Mouse (Mus musculus) megakaryocyte progenitor cell, adult 5-6 weeks (primary cell): ENCODE results near the gene Hus1. TPM values are rescaled to one million over a fixed set of nuclear protein-coding genes. Genes with fewer than 3 reads are reported as not detected.

Experiments
- ATAC-seq: replicated peaks from 2 replicates; pipeline ENCODE4 v1.8.0; 2016; ENCODE audit warnings: mild to moderate bottlenecking, moderate TSS enrichment, inconsistent platforms; ENCODE audit not compliant: poor library complexity
- total RNA-seq, 2 experiments: library from RNA; stranded (forward) in 1 of 2; stranded (reverse) in 1 of 2; fragments of 157-497, 149-512 nt in 1 of 2; fragments of 200-1000 nt in 1 of 2; gene quantifications; 2 replicates each; pipeline versions ENCODE4 v1.2.3 to v1.2.4; 2015 to 2017

Gene Hus1
- total RNA-seq (2015) = 21.2 and 29.5 TPM in 2 replicates
- total RNA-seq (2017) = 17.5 and 23.7 TPM in 2 replicates

DNA sequence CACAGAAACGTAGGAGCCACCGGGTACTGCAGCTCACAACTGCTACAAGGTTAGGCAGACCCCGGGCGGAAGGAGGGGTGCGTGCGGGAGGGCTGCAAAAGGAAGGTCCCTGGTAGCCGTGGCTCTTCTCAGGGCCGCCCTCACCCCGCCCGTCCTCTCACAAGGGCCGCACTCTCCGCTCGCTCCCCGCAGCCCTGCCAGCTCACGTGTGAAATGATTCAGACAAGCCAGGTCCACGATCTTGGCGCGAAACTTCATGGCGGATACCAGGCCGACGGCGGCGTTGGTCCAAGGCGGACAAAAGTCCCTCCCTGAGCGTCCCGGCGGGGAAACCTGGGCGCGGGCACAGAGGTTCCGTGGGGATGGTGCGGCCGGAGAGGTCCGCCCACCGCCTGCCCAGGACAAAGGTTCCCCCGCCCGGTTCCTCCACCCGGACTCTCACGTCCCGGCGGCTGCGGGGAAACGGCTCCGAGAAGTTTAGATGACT lies at the start of gene Hus1:
Hus1 (minus strand) TSS at position 339 of the 487 bp plus-strand sequence.
- peak; percentile 94 for ATAC-seq

DNA sequence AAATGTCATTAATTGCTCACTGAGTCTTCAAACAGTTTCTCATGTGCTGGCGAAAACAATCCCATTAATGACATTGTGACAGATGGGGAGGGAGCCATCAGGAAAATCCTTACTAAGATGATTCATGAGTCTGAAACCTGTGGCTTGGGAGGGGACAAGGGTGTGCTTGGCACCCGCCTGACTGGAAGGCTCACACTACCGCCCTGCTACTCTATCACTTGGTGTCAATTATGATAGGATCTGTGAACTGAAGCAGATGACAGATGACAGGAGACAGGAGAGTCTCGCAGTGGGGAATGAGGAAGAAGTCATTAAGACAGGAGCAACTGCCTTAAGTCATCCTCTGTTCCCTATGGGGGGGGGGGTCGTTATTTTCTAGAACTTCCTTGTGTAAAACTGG lies 49.5 kb upstream of the Hus1 start:
- peak; percentile 48 for ATAC-seq

DNA sequence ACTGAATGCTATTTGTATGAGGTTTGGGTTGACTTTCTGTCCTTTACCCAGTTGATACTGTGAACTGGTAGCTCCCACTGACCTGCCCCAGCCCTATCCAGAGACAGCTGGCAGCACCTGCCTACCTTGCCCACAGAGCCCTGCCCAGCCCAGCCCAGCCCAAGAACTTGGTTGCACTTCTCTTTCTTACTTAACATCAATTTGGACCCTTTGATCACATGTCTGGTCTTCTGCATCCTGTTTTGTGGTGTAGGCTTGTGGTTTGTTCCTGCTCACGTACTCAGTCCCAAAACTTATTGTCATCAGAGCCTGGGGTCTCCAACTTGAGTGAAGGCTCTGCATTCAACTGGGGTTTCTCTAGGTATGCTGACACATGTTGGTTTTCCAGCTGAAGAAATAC lies 49.0 kb upstream of the Hus1 start:
- peak; percentile 87 for ATAC-seq

DNA sequence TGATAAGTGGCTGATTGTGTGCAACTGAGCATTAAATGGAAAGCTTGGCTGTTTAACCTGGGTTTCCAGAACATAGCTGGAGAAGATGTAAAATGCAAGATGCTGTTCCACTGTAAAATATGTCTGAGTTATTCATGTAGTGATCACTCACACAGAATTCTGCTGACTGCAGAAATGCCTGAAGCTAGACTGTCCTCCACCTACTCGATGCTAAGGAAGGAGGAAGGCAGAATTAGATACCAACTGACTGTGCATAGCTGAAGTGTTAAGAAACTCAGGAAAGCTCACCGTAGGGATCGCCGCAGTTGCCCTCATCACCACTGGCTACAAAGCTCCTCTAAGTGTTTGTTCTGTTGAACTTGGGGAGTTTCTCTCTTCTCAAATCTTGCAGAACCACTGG lies 46.7 kb upstream of the Hus1 start:
- no peak for ATAC-seq

DNA sequence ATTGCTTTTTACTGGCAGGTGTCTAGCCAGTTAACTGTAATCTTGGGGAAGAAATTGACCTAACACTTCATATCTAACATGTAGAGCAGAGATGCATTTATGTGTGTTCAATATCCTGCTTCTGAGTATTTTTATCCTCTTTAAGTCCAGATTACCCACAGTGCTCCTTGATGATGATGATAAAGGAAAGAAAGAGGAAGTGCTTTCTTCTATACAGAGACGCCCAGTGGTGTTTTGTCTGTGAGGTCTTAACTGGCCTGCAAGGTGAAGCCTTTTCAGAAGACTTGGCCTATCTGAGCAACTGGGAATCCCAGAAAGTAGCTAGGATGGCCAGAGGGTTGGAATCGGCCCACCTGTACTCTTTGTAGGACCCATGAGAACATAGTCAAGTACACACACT lies 45.9 kb upstream of the Hus1 start:
- ATAC-seq = peak; percentile 36

DNA sequence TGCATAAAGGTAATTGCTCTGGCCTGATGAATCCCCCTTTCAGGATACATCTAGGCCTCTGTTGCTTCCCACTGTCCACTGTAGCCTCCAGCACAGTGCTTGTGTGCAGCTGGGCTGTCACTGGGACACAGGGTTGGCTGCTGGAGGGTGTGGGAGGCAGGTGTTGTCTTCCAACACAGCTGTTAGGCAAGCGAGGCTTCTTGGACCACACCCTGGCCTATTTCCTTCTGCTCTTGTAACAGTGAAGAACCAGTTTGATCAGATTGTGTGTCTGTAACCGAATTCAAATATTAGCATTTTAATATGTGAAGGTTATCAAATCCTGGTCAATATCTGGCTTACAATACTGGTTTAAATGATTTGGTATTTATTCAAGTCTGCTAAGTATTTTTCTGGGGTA lies 40.9 kb upstream of the Hus1 start:
- ATAC-seq = no peak

DNA sequence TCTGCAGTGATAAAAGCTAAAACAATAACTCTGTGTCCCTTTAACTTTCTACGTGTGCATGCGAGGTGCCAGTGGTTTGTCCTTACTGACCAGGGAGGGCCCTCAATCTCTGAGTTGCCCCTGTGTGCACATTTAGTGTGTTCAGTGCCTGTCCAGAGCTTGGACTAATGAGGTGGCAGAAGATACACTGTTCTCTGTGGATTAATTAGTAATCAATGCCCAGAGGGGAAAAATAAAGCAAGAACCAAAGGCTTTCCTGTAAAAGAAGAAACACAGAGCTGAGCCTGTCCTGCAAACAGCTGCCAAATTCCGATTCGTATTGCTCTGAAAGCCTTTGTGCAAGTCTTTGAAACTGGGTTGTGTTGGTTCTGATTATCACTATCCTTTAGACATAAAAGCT lies 39.2 kb upstream of the Hus1 start:
- ATAC-seq = no peak

DNA sequence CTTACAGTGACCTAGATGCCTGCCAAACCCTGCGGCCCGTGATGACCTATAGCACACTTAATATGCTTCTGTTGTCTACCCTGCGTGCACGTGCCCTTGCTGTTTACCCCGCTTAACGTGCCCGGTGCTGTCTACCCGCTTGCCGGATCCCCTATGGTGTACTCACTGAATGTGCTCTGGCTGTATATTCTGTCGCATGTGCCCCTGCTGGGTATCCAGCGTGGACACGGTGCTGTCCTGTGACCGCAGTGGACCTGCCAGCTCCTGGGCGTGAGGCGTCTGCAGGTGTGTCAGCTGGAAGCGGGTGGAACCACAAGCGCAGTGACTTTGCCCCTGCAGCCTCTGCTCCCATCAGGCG lies 37.7 kb upstream of the Hus1 start, which contains the start of gene Sun3:
Sun3 (minus strand) TSS at position 289 of the 358 bp plus-strand sequence.
- peak; percentile 43 for ATAC-seq

DNA sequence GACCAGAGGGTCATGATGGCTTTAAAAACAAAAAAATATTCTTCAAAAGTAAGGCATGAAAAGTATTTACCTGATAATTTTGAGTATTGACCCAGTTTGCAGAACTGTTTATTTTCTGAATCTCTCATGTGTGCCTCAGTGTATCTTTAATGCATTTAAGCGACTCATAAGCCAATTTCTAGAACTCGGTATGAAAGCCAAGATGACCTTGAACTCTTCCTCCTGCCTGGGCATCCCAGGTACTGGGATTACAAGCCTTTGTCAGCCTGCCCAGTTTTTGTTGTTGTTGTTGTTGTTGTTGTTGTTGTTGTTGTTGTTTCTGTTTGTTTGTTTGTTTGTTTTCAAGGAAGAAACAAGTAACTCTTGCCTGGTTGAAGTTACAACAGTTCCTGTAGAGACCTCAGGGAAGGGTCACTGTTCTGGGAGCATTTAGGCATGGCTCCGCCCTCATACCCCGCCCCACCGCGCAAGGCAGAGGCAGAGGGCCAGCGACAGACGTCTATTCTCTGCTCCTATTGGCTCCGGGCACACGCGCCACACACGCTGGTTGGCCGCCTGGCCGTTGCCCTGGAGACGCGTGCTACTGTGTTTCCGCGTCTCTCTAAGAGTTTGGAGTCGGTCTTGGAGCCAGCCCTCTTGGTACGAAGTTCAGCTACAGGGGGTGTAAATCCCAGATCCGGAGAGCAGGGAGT lies 37.2 kb upstream of the Hus1 start, which contains the start of gene Gm11992:
Gm11992 (plus strand) TSS at position 584 of the 692 bp plus-strand sequence.
- peak; percentile 98 for ATAC-seq

DNA sequence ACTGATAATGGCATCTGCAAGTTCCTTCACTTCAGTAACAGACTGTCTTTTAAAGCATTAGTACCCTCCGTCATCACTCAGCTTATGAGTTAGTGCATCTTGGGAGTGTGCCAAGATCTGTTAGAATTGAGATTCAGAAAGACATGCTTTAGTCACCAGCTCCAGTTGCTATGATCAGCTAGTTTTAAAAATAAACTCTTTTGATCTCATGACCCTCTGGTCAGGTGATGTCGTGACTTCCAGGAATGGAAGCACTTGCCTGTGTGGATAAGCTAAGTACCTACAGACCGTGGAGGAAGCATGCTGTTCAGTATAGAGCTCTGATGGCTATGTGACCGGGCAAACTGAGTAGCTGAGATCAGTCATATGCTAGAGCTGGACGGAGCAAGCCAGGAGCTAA lies 36.1 kb upstream of the Hus1 start:
- ATAC-seq = no peak

DNA sequence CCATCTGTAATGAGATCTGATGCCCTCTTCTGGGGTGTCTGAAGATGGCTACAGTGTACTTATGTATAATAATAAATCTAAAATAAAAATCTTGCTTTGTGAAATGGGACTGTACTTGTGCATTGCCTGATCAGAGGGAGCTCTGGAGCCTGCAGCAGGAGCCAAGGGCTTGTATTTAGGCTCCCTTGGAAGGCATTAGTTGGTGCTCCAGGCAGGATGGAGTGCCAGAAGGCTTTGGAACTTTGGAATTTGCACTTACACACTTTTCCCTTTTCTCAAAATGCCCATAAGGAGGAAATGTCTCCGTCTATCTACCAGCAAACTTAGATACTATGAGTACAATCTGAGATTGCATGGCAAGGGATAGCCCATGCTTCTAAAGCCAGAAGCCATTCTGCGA lies 35.6 kb upstream of the Hus1 start:
- no peak for ATAC-seq

DNA sequence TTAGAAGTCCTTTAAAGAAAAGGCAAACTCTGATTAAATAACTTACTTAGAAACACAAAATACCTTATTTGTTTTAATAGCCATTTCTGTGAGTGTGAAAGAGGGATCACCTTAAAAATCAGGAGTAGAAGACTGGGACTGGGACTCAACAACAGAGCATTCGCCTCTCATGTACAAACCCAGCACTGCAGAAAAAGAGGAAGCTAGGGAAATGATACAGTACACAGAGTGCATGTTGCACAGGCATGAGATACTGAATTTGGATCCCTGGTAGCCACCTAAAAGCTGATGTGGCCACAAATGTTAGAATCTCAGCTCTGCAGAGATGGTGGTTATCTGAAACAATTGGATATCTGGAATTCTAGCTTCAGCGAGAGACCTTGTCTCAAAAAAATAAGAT lies 20.5 kb upstream of the Hus1 start:
- peak; percentile 61 for ATAC-seq

DNA sequence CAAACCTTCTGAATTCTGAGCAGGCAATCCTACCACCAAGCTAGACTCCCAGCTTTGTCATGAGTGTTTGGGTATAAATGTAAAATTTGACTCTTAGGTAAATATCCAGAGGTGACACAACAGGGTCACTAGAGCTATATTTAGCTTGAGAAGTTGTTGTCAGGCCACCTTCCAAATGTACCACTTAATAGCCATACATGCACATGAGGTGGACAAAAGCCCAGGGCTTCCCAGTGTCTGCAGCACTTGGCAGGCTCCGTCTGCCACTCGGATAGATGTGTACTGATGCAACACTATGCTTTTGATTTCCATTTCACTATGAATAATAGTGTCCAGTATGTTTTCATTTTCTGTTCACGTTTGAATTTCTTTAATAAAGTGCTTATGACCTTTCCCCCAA lies 14.2 kb upstream of the Hus1 start:
- no peak for ATAC-seq

DNA sequence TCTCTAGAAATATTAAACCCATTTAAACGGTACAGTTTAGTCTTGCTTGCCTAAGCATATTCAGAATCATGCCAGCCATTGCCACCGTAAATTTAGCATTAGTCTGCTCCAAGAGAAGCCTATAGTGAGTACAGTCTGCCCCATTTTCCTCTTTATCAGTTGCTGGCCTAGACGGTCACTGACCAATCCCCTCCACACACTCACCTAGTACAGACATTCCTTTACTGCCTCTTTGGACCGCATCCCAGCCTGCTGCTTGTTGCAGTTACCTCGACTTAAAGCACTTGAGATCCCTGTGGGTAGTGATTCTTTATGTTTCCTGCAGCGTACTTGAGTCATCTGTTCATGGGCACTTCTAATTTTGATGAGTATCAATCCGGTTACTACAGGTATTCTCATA lies 13.8 kb upstream of the Hus1 start:
- no peak for ATAC-seq

DNA sequence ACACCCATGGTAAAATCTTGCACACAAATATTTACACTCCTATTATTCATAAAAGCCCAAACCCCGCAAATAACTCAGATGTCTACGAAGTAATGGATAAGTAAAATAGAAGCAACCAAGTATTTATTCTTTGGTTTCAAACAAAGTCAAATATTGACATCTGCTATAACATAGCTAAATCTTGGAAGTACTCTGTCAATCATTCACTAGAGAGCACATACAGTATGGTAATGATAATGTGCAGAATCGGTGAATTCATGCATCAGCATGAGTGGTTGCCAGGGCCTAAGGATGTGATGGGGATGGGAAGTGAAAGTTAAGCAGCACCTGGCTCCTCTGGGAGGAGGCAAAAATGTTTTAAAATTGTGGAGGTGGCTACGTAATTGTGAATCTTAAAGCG lies 9.2 kb upstream of the Hus1 start:
- ATAC-seq = no peak

DNA sequence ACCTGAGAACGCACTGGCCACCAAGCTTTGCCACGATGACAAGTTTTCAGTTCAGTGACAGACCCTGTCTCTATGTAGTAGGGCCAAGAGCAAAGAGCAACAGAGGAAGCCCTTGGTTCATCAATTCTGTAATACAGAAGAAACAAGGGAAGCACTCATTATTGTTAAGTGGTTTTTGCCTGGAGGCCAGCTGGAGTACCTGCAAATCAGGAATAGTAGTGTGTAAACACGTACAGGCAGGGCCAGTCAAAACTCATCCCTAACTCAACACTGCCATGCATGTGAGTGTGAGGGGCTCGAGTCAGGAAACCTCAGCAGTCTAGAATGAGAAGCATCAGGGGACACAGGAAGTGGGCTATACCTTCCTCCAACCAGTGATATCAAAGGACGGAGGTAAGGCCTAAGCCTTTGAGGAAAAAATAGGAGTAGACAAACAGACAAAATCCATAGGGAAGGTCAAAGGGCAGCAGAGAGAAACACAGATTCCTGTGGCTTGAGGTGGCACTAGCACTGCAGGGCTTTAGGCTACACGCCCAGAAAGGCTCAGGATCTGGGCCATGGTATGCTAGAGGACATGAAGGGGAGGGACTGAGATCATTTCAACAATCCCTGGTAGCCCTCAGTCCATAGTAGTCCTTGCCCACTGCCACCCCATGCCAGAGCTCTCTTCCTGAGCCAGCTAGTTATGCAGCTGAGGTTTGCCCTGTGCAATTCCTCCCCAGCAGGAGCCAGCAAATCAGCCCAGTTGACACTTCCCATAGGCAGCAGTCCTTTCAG lies 7.7 kb upstream of the Hus1 start:
- no peak for ATAC-seq

DNA sequence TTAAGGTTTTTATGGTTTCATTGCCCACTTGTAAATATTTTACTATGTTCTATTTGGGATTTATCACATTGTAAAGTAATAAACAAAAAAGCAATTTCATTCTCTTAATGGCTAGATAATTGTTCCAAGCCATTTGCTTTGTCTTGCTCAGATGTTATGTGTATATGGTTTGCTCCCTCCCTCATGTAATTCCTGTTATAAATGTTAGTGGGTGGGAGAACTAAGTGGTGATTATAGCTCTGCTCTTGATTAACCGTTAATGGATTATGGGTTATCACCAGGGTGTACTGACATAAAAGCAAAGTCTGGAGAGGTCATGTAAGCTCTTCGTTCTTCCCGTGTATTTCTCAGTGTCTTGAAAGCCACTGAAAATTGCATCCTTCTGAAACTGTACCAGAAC lies 3.7 kb upstream of the Hus1 start:
- no peak for ATAC-seq

DNA sequence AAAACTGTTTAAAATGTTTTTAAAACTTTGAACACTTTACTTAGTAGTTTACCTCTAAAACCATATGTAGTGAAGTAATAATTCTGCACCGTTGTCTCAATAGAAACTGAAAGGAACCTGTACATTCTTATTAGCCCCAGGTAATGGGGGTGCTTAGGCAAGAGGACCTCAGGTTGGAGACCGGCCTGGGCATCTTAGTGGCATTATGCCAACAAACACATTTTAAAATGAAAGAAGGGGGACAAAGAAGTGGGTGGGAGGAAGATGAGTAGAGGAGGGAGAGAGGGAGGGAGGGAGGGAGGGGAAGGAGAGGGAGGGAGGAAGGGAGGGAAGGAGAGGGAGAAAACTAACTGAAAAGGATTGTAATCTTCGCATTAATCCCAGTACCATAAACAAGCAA lies 357 bp upstream of the Hus1 start:
- ATAC-seq = peak; percentile 15; the same call in 1 of the 2 replicates

DNA sequence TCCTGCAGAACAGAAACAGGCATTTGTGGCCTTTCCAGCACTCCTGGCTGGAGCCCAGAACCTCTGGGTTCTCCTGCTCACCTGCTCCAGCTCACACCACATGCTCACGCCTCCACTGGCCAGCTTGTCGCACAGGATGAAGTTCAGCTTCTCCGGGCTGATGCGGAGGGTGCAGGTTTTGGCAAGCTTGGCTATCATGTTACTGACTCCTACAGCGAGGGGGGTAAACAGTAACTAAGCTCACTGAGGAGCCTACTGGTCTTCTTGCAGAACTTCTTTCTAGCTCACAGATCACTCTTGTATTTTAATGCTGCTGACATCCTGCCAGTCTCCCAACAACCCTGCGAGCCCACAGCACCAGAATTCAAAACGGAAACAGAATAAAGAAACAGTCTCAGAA lies 575 bp downstream of the Hus1 start:
- peak; percentile 59 for ATAC-seq

DNA sequence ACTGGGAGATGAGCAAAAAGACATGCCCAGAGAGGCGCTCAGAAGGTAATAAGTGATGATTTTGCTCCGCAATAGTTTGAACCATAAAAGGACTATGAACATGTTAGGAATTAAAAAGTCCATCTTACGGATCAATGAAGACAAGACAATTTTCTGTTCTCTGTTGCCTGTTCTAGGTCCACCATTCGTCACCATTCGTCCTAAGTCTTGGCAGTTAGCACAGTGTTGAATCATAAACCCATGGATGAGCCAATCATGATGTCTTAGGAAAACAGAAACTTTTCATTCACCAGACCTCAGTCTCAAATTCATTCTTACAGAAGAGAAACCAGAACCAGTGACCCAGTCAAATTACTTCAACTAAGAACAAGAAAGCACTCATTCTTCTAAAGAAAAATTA lies 2.2 kb downstream of the Hus1 start:
- ATAC-seq = no peak

DNA sequence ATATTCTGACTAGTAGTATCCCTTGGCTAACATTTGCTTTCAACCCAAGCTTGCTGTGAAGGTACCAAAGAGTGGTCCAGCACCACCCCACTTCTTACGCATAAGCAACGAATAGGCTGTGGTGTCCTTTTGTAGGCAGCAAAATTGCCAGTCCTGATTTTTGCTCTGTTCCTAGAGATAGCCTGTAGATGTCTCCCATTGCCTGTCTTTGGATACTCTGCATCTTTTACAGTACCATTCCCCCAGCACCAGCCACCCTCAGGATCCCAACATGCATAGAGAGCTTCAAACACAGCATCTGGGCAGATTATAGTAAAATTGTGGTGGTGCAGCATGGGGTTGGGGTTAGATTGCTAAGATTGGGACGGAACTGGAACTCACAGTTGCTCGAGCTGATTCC lies 22.9 kb downstream of the Hus1 start:
- no peak for ATAC-seq

DNA sequence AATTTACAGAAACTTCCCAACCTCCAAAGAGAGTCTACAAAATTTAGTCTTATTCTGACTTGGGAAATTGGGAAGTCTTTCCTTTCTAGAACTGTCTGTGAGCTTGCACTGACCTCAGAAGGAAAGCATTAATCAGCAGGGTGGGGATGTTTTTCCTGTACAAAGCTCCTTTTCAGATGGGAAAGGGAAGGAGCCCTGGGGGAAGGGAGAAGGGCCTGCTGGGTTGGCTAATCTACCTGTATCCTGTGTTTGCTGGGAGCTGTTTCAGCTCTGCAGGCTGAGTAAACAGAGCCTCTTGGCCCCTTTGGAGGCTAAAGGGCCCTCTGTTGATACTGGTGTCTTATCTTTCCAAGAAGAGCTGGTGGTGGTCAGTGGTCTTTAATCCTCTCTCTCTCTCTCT lies 24.9 kb downstream of the Hus1 start:
- no peak for ATAC-seq
